Mouse (Mus musculus): ENCODE results near the gene Tnip2.

GRCm38 (mm10) chr5:34524511-34524910 is 10.7 kb upstream of the Tnip2 start:
- TF ChIP-seq GATA1 (IDR thresholded peaks at IDR 0.05; ENCODE audit: low read length) = no peak
- no peak for TF ChIP-seq TAL1 (IDR thresholded peaks at IDR 0.05; ENCODE audit: low read length)
